Mouse (Mus musculus) adrenal gland, postnatal 25 days (tissue): ENCODE measurements around the gene Rassf2. TPM values are rescaled to one million over a fixed set of nuclear protein-coding genes. Genes with fewer than 3 reads are reported as not detected.
A peak's percentile ranks its signal among the peaks of the same experiment; 100 is the strongest.

Experiments
- DNase-seq: peaks from one replicate; pipeline ENCODE4 v3.0.0; 2021; ENCODE audit warnings: mixed read lengths
- long read RNA-seq: library from polyadenylated mRNA; stranded (forward); transcript quantifications from one replicate; pipeline ENCODE4 v2.0.0, GENCODE M21; 2021
- total RNA-seq: library from RNA; stranded (reverse); gene quantifications from 2 replicates; pipeline ENCODE4 v1.2.3, GENCODE M21; 2021

The Rassf2 gene
- total RNA-seq, result 4.8 and 5.6 TPM in 2 replicates
- long read RNA-seq, partial matches to known transcripts, result 2 of 4 reads
- long read RNA-seq, other reads (novel, unspliced or antisense), result 2 of 4 reads

DNA sequence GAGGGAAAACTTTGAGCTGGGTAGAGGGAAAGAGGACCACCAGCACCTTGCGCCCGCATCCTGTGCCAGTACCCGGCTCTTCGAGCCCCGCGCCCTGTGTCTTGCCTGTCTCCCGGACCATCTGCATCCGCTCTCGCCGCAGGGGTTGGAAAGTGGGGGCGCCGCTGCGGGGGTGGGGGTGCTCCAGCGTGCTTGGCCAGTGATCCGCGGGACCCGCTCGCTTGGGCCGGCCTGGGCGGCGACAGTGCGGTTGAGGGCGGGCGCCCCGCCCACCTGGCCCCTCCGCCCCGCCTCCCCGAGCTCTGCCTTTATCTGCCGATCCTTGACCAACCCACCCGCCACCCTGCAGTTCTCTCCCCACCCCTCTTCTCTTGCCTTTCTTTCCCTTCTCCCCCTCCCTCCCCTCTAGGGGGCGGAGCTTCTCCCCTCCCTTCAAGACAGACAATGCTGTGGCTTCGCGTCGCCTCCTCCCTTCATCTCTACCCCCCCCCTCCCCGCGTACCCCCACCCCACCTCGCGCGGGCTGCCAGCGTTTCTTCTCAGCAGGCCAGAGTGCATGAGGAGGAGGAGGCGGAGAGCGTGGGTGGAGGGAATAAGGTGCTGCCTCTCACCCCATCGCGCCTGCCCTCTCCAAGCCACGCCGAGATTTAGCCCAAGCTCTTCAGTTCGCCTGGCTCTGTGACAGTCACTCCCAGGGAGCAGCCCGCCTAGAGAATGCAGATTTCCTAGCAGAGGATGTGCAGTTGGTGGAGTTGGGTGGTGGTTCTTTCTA, at the start of gene Rassf2:
Gene Rassf2 (minus strand): TSS at position 613 of the 772 bp plus-strand sequence.
- peak; percentile 75 for DNase-seq

- no peak for DNase-seq
These were observed 49.1 kb upstream of the Rassf2 start for GRCm38 (mm10) chr2:132079139-132079538.

DNA sequence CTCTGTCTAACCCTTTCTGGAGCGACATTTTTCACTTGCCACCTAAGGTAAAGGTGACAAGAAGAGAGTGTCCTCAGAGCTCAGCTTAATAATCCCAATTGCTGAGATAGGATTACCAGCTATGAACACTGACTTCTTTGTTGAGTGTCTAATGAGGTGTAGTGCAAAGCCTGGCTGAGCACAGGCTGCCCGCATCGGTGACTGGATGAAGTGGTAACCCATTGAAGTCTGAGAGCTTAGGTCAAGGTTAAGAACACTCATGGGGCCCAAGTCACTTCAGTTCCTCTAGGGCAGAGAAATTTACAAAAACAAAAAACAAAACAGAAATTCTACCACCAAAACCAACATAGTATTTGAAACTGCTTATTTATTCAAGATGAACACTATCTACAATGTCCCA, 43.0 kb upstream of the Rassf2 start:
- DNase-seq, result no peak

GRCm38 (mm10) chr2:132069985-132070735, 40.1 kb upstream of the Rassf2 start:
- DNase-seq, result no peak

GRCm38 (mm10) chr2:132064185-132064831, 34.2 kb upstream of the Rassf2 start:
- DNase-seq, result no peak

DNA sequence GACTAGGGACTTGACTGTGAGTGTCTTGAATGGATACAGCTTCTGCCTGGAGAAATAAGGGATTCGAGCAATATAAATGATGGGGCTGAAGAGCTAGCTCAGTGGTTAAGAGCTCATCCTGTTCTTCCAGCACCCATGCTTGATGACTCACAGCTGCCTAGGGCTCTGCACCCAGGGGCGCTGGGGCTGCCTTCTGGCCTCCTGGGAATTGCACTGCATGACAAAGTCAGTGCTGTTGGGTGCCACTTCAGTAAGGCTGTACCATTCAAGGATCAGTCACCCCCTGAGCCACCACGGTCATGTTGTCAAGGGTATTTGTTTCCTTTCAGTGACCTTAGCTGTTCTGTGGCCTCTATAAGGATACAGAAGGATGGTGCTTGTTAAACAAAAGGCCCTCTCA, 33.7 kb upstream of the Rassf2 start:
- DNase-seq, result no peak

DNA sequence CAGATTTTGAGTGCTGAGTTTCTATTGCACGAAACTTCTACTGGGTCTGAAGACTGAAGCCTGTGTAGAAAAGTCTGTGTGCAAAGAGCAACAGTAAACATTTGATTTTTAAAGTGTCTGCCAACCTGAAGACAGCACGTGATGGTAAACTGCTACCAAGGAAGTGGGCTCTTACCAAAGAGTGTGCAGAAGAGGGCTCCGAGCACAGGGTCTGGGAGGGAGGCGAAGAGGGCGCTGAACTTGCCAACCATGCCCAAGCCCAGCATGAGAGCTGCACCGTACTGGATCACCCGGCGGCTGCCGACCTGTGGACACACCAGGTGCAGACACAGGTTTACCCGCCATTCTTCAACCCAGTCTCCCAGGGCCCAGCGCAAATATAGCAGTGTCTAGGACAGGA, 31.8 kb upstream of the Rassf2 start:
- DNase-seq, result no peak

- no peak for DNase-seq
These were observed 29.9 kb upstream of the Rassf2 start for GRCm38 (mm10) chr2:132059919-132060318.

- DNase-seq, result no peak
These were observed 25.3 kb upstream of the Rassf2 start for GRCm38 (mm10) chr2:132055349-132055753.

GRCm38 (mm10) chr2:132053824-132054223, 23.8 kb upstream of the Rassf2 start:
- no peak for DNase-seq

DNA sequence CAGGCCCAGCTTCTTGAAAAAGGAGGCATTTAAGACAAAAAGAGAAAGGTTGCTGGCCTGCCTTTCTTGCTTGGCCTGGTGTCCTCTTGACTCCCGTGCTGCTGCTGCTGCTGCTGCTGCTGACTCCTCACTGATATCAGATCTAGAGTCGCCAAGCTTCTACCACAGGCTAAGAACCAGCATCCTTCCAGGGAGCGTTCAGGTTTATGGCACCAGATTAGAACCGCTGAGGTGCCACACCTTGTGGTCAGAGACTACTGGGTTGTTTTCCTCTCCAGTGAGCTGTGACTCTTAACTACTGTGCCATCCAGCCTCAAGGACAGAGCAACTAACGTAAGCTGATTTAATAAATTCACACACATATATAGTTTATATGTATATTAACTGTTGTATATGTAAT, 21.7 kb upstream of the Rassf2 start:
- no peak for DNase-seq

- no peak for DNase-seq
These were observed 19.9 kb upstream of the Rassf2 start for GRCm38 (mm10) chr2:132049921-132050320.

DNA sequence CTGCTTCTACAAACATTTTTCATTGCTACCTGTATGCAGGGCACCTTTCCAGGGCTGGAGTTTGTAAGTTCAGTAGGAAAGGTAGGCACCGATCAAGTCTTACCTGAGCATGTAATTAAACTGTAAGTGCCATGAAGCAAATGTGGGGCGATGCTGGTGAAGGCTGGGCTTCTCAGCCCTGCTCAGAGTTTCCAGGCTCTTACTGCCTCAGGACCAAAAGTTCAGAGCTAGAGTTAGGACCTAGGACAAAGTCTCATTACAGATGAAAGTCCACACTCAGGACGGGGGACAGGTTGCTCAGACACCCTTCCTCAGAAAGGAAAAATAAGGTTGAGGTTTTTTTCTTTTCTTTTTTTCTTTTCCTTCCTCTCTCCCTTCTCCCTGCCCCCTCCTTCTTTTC, 19.4 kb upstream of the Rassf2 start:
- no peak for DNase-seq

GRCm38 (mm10) chr2:132048143-132048772, 18.2 kb upstream of the Rassf2 start:
- no peak for DNase-seq

DNA sequence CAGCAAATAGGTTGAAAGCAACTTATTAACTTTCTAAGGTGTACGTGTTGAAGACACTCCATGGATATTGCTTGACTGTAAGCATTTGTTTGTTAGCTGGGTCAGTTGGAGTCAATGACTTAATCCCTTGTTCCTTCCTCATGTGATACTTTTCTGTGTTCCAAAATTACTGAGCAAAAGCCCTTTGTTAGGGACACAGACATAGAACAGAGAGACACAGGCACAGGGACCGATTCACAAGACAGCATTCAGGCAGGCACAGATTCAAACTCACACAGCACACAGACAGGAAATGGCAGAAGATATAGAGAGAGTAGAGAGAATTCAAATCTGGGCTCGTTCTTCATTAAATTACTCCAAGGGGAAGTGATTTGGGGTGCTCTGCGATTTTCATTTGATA, 17.3 kb upstream of the Rassf2 start:
- DNase-seq, result no peak

DNA sequence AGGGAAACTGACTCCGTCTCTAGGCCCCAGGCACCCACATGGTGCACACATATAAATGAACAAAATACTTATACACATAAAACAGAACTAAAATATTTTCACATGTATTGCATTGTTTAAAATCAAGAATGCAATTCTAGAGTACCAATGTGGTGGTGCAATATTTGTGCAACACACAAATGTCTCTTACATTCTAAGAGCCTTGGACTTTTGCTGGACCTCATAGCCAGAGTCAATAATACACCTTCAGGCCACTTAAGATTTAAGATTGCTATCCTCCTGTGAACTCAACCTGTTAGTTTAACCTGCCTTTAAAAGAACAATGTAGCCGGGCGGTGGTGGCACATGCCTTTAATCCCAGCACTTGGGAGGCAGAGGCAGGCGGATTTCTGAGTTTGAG, 16.6 kb upstream of the Rassf2 start:
- no peak for DNase-seq

- DNase-seq, result no peak
These were observed 14.5 kb upstream of the Rassf2 start for GRCm38 (mm10) chr2:132044320-132045274.

DNA sequence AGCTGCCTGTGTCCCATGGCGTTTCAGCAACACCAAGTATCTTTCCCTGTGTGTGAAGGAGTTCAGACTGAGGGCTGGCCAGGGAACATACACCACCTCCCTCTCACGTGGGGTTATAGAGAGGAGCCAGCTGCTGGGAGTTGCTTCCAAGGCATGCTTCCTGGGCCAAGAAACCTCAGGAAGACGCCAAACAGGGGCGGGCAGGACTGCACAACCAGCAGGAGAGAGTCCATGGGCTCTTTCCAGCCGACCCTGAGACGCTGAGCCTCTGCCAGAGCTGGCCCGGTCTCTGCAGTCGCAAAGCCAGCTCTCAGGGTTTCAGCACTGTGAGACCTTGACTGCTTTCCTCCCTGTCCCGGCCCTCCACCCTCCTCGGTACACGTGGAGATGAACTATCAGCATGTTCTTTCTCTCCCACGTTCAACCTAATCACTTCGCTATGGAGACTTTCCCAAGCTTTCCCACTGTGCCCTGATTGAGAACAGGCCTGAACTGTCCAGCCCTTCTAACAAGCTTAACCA, 13.1 kb upstream of the Rassf2 start:
- DNase-seq, result peak; percentile 66

- DNase-seq, result no peak
These were observed 9.8 kb upstream of the Rassf2 start for GRCm38 (mm10) chr2:132039894-132040293.

DNA sequence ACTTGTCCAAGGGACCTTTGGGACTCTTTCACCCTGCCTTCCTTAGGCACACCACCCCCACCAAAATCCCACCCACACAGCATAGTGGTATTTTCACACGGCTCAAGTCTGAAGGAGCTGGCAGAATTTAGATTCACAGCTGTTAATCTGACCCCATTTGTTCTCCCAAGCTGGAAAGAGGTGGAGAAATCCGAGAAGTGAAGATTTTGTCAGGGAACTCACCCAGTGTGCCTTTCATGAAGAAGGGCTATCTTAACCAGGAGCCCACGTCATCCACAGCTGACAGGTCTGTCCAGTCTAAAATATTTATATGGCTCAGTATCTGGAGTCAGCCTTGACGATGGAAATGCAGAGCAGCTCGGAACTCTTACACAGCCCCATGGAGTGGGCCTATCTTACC, 6.3 kb upstream of the Rassf2 start:
- DNase-seq, result no peak

DNA sequence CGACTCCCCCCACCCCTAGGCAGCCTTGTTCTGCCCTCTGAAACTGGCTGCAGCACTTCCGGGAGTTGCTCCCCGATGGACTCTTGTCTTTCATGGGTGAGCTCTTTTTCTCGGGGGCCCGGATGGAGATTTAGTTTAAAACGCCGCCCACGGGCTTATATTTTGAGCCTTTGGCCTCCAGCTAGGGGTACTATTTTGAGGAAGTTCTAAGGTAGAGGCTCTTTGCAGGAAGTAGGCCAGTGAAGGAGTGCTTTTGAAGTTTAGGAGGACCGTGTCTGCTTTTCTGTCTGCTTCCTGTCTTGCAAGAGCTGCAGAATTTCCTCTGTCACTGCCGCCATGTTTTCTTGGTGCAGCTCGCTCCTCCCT, 5.4 kb upstream of the Rassf2 start:
- no peak for DNase-seq
